Mouse (Mus musculus) liver, embryonic 15.5 days (tissue): ENCODE results near the gene Catsperd. TPM values are rescaled to one million over a fixed set of nuclear protein-coding genes. Genes with fewer than 3 reads are reported as not detected.
"Not testable (repeated sequence)": the region's sequence is repeated elsewhere in the genome, so short reads cannot be mapped to it uniquely, and the experiment has no call there.

ENCODE experiments used
- ATAC-seq: fragments of 200-750 bp; cut with Nextera tagmentation; 2 replicates; pipeline ENCODE4 v1.8.0; 2017; ENCODE audit warnings: moderate number of reproducible peaks, mild to moderate bottlenecking, moderate library complexity; ENCODE audit not compliant: insufficient read depth
- H3K27ac ChIP-seq: fragments of 300-500 bp; sonication (generic); replicated peaks from 2 replicates; pipeline ENCODE4 v1.5.1; 2015; ENCODE audit warnings: mild to moderate bottlenecking, inconsistent platforms
- H3K27me3 ChIP-seq: fragments of 300-500 bp; sonication (generic); 2 replicates; pipeline ENCODE4 v1.6.1; 2015; ENCODE audit warnings: mild to moderate bottlenecking, inconsistent platforms
- H3K36me3 ChIP-seq: fragments of 300-500 bp; sonication (generic); replicated peaks from 2 replicates; pipeline ENCODE4 v1.6.1; 2015; ENCODE audit warnings: moderate library complexity, mild to moderate bottlenecking, inconsistent platforms
- H3K4me1 ChIP-seq: fragments of 300-500 bp; sonication (generic); replicated peaks from 2 replicates; pipeline ENCODE4 v1.6.1; 2015; ENCODE audit warnings: inconsistent platforms
- H3K4me2 ChIP-seq: fragments of 300-500 bp; sonication (generic); 2 replicates; pipeline ENCODE4 v1.6.1; 2015; ENCODE audit warnings: moderate library complexity, mild to moderate bottlenecking, inconsistent platforms
- H3K4me3 ChIP-seq: fragments of 300-500 bp; sonication (generic); replicated peaks from 2 replicates; pipeline ENCODE4 v1.5.1; 2015; ENCODE audit warnings: mild to moderate bottlenecking, inconsistent platforms
- H3K9ac ChIP-seq: fragments of 300-500 bp; sonication (generic); 2 replicates; pipeline ENCODE4 v1.6.1; 2015; ENCODE audit warnings: moderate library complexity, mild to moderate bottlenecking, inconsistent platforms
- H3K9me3 ChIP-seq: fragments of 300-500 bp; sonication (generic); replicated peaks from 2 replicates; pipeline ENCODE4 v1.6.1; 2016; ENCODE audit warnings: inconsistent platforms
- WGBS: fragments of 180-500 bp; shearing (Covaris S2); methylation state at CpG from one replicate; pipeline ENCODE4 v1.1.7; 2015; ENCODE audit warnings: mixed read lengths; ENCODE audit not compliant: insufficient replicate concordance; 5-methylcytosine and 5-hydroxymethylcytosine counted together
- polyA plus RNA-seq: library from polyadenylated mRNA; unstranded; fragments of >200 nt; fragmentation: Nextera tagmentation; extraction: Ambion mirVana; gene quantifications from 2 replicates; pipeline ENCODE4 v1.2.1, GENCODE M21; 2015

Gene Catsperd
- polyA plus RNA-seq, 1 experiment from 2014 or later: 0.44 TPM

GRCm38 (mm10) chr17:56603186-56604069, 24.5 kb upstream of the Catsperd start:
- ATAC-seq: no peak

GRCm38 (mm10) chr17:56604070-56604380, 23.9 kb upstream of the Catsperd start:
- Histone ChIP-seq H3K4me3 (no peak overlapping the region), H3K9me3 (no peaks in the 10 kb centered on the region), H3K4me1 (peaks cover 16% of the 10 kb centered on the region), H3K27me3 (no peaks in the 10 kb centered on the region), H3K4me2 (no peak overlapping the region), H3K27ac (no peak overlapping the region), H3K36me3 (peaks cover 89% of the 10 kb centered on the region), H3K9ac (no peak overlapping the region)
- no peak for ATAC-seq
- 86% methylated on average over 9 of the region's 9 CpGs for WGBS

More at GRCm38 (mm10) chr17:56603186-56604069, 24.5 kb upstream of the Catsperd start:
- no peaks in the 10 kb centered on the region for H3K9me3 ChIP-seq
- H3K27ac ChIP-seq: no peak overlapping the region
- H3K36me3 ChIP-seq: peaks cover 89% of the 10 kb centered on the region
- H3K4me3 ChIP-seq: no peak overlapping the region
- H3K4me1 ChIP-seq: peaks cover 10% of the 10 kb centered on the region
- no peak overlapping the region for H3K9ac ChIP-seq
- H3K27me3 ChIP-seq: no peaks in the 10 kb centered on the region
- 95% methylated on average over 28 of the region's 28 CpGs for WGBS
- no peak overlapping the region for H3K4me2 ChIP-seq

- ATAC-seq: no peak
- H3K9ac ChIP-seq: no peak overlapping the region
- H3K9me3 ChIP-seq: no peaks in the 10 kb centered on the region
- peaks cover 19% of the 10 kb centered on the region for H3K4me1 ChIP-seq
- H3K27me3 ChIP-seq: no peaks in the 10 kb centered on the region
- 85% methylated on average over 3 of the region's 3 CpGs for WGBS
- H3K36me3 ChIP-seq: peaks cover 86% of the 10 kb centered on the region
- H3K4me3 ChIP-seq: no peak overlapping the region
- H3K4me2 ChIP-seq: no peak overlapping the region
- H3K27ac ChIP-seq: no peak overlapping the region
These were observed 23.5 kb upstream of the Catsperd start for GRCm38 (mm10) chr17:56604422-56604821.

- no peak overlapping the region for H3K9ac ChIP-seq
- 89% methylated on average over 9 of the region's 9 CpGs for WGBS
- no peak overlapping the region for H3K27ac ChIP-seq
- no peak for ATAC-seq
- H3K4me3 ChIP-seq: no peak overlapping the region
- H3K36me3 ChIP-seq: peaks cover 76% of the 10 kb centered on the region
- H3K27me3 ChIP-seq: no peaks in the 10 kb centered on the region
- H3K4me2 ChIP-seq: no peak overlapping the region
- no peaks in the 10 kb centered on the region for H3K9me3 ChIP-seq
- H3K4me1 ChIP-seq: peaks cover 25% of the 10 kb centered on the region
These were observed 22.5 kb upstream of the Catsperd start for GRCm38 (mm10) chr17:56605431-56605830.

- 70% methylated on average over 3 of the region's 3 CpGs for WGBS
- Histone ChIP-seq H3K9me3 (no peaks in the 10 kb centered on the region), H3K4me1 (peaks cover 46% of the 10 kb centered on the region), H3K27ac (no peak overlapping the region), H3K36me3 (peaks cover 54% of the 10 kb centered on the region), H3K27me3 (no peaks in the 10 kb centered on the region), H3K4me3 (no peak overlapping the region), H3K4me2 (peak overlapping the region; percentile 74; the same call in 1 of the 2 replicates), H3K9ac (no peak overlapping the region)
- ATAC-seq: no peak
These were observed 20.4 kb upstream of the Catsperd start for GRCm38 (mm10) chr17:56607521-56608062.

- H3K27me3 ChIP-seq: no peaks in the 10 kb centered on the region
- H3K4me2 ChIP-seq: peak overlapping the region; percentile 74
- peaks cover 52% of the 10 kb centered on the region for H3K4me1 ChIP-seq
- no peaks in the 10 kb centered on the region for H3K9me3 ChIP-seq
- H3K9ac ChIP-seq: peak overlapping the region; percentile 69
- H3K27ac ChIP-seq: peak overlapping the region; percentile 85
- H3K4me3 ChIP-seq: peak overlapping the region; percentile 66
- 26% methylated on average over 5 of the region's 5 CpGs for WGBS
- peaks cover 43% of the 10 kb centered on the region for H3K36me3 ChIP-seq
- ATAC-seq: no peak
These were observed 19.2 kb upstream of the Catsperd start for GRCm38 (mm10) chr17:56608699-56609098.

- Histone ChIP-seq H3K9ac (peak within 1 kb of the TSS; percentile 69), H3K27me3 (no peaks in the 10 kb centered on the region), H3K4me2 (peak within 1 kb of the TSS; percentile 74), H3K36me3 (peaks cover 38% of the 10 kb centered on the region), H3K4me1 (peaks cover 61% of the 10 kb centered on the region), H3K4me3 (peak within 1 kb of the TSS; percentile 66), H3K9me3 (no peaks in the 10 kb centered on the region), H3K27ac (peak within 1 kb of the TSS; percentile 85)
- under 1% methylated on average over 44 of the region's 44 CpGs for WGBS
- peak; percentile 82 for ATAC-seq
These were observed 18.3 kb upstream of the Catsperd start, which contains the start of gene 2410015M20Rik for GRCm38 (mm10) chr17:56609452-56610171. Gene 2410015M20Rik, minus strand, starts transcription at chr17:56609771.

GRCm38 (mm10) chr17:56611323-56611722, 16.6 kb upstream of the Catsperd start:
- peak overlapping the region; percentile 59 for H3K4me2 ChIP-seq
- ATAC-seq: no peak
- WGBS: 79% methylated on average over 2 of the region's 2 CpGs

GRCm38 (mm10) chr17:56611861-56612564, 15.9 kb upstream of the Catsperd start:
- Histone ChIP-seq H3K4me1 (peaks cover 79% of the 10 kb centered on the region), H3K27me3 (no peaks in the 10 kb centered on the region), H3K9ac (peak overlapping the region; percentile 40; the same call in 1 of the 2 replicates), H3K9me3 (no peaks in the 10 kb centered on the region), H3K4me2 (peak overlapping the region; percentile 59), H3K36me3 (peaks cover 38% of the 10 kb centered on the region), H3K27ac (peak overlapping the region; percentile 86), H3K4me3 (peak overlapping the region; percentile 41)
- ATAC-seq: peak; percentile 10
- WGBS: 8% methylated on average over 14 of the region's 14 CpGs

More at GRCm38 (mm10) chr17:56611323-56611722, 16.6 kb upstream of the Catsperd start:
- H3K36me3 ChIP-seq: peaks cover 38% of the 10 kb centered on the region
- no peaks in the 10 kb centered on the region for H3K9me3 ChIP-seq
- peak overlapping the region; percentile 86 for H3K27ac ChIP-seq
- no peaks in the 10 kb centered on the region for H3K27me3 ChIP-seq
- peak overlapping the region; percentile 41; the same call in 1 of the 2 replicates for H3K4me3 ChIP-seq
- peaks cover 74% of the 10 kb centered on the region for H3K4me1 ChIP-seq
- H3K9ac ChIP-seq: no peak overlapping the region

- Histone ChIP-seq H3K27ac (peak overlapping the region; percentile 86), H3K9ac (peak overlapping the region; percentile 40; the same call in 1 of the 2 replicates), H3K4me3 (peak overlapping the region; percentile 41), H3K4me2 (peak overlapping the region; percentile 59), H3K4me1 (peaks cover 77% of the 10 kb centered on the region), H3K36me3 (peaks cover 39% of the 10 kb centered on the region)
- not testable (repeated sequence) for H3K27me3 ChIP-seq, ATAC-seq, H3K9me3 ChIP-seq
- WGBS: 58% methylated on average over 10 of the region's 10 CpGs
These were observed 15.4 kb upstream of the Catsperd start for GRCm38 (mm10) chr17:56612565-56612939.
